Mouse (Mus musculus) neural tube, embryonic 15.5 days (tissue): ENCODE measurements around the gene Gm49340. TPM values are rescaled to one million over a fixed set of nuclear protein-coding genes. Genes with fewer than 3 reads are reported as not detected.
"Not testable (repeated sequence)": the region's sequence is repeated elsewhere in the genome, so short reads cannot be mapped to it uniquely, and the experiment has no call there.

Experiments
- ATAC-seq: fragments of 200-750 bp; cut with Nextera tagmentation; 2 replicates; pipeline ENCODE4 v1.8.0; 2017; ENCODE audit warnings: mild to moderate bottlenecking, moderate TSS enrichment, moderate library complexity; ENCODE audit not compliant: low FRiP score
- H3K27ac ChIP-seq: fragments of 300-500 bp; sonication (generic); replicated peaks from 2 replicates; pipeline ENCODE4 v1.5.1; 2015; ENCODE audit warnings: mild to moderate bottlenecking, inconsistent platforms
- H3K27me3 ChIP-seq: fragments of 300-500 bp; sonication (generic); replicated peaks from 2 replicates; pipeline ENCODE4 v1.6.1; 2015; ENCODE audit warnings: inconsistent platforms
- H3K36me3 ChIP-seq: fragments of 300-500 bp; sonication (generic); 2 replicates; pipeline ENCODE4 v1.6.1; 2015; ENCODE audit warnings: inconsistent platforms
- H3K4me1 ChIP-seq: fragments of 300-500 bp; sonication (generic); 2 replicates; pipeline ENCODE4 v1.6.1; 2015; ENCODE audit warnings: inconsistent platforms
- H3K4me2 ChIP-seq: fragments of 300-500 bp; sonication (generic); 2 replicates; pipeline ENCODE4 v1.6.1; 2015; ENCODE audit warnings: inconsistent platforms, mild to moderate bottlenecking, moderate library complexity
- H3K4me3 ChIP-seq: fragments of 300-500 bp; sonication (generic); replicated peaks from 2 replicates; pipeline ENCODE4 v1.5.1; 2015; ENCODE audit warnings: mild to moderate bottlenecking, inconsistent platforms
- H3K9ac ChIP-seq: fragments of 300-500 bp; sonication (generic); replicated peaks from 2 replicates; pipeline ENCODE4 v1.6.1; 2015; ENCODE audit warnings: mild to moderate bottlenecking, inconsistent platforms
- H3K9me3 ChIP-seq: fragments of 300-500 bp; sonication (generic); replicated peaks from 2 replicates; pipeline ENCODE4 v1.6.1; 2016; ENCODE audit warnings: inconsistent platforms
- WGBS: fragments of 180-500 bp; shearing (Covaris S2); methylation state at CpG from one replicate; pipeline ENCODE4 v1.1.7; 2015; ENCODE audit warnings: mixed read lengths; 5-methylcytosine and 5-hydroxymethylcytosine counted together
- polyA plus RNA-seq: library from polyadenylated mRNA; unstranded; fragments of >200 nt; fragmentation: Nextera tagmentation; extraction: Ambion mirVana; gene quantifications from 2 replicates; pipeline ENCODE4 v1.2.1, GENCODE M21; 2015

The Gm49340 gene
- polyA plus RNA-seq: not detected in 2 replicates

GRCm38 (mm10) chr11:73329442-73329841 is at the start of gene Gm49340, which contains the start of the genes Aspa and Spata22:
TSS of gene Gm49340 (plus strand) at chr11:73329741.
TSS of gene Aspa (minus strand) at chr11:73329596.
TSS of gene Spata22 (plus strand) at chr11:73329741.
- H3K36me3 ChIP-seq: no peaks in the 10 kb centered on the region
- H3K9ac ChIP-seq: no peak within 1 kb of the TSS
- peaks cover 2% of the 10 kb centered on the region; the same call in 1 of the 2 replicates for H3K4me1 ChIP-seq
- 85% methylated on average over 27 of the region's 27 CpGs for WGBS
- H3K4me3 ChIP-seq: no peak within 1 kb of the TSS
- no peak within 1 kb of the TSS for H3K27ac ChIP-seq
- H3K9me3 ChIP-seq: no peaks in the 10 kb centered on the region
- H3K27me3 ChIP-seq: no peaks in the 10 kb centered on the region
- H3K4me2 ChIP-seq: no peak within 1 kb of the TSS
- ATAC-seq: no peak

- Histone ChIP-seq H3K4me1 (peaks cover 12% of the 10 kb centered on the region), H3K9ac (no peak overlapping the region), H3K27me3 (no peaks in the 10 kb centered on the region), H3K4me2 (peak overlapping the region; percentile 66; the same call in 1 of the 2 replicates), H3K4me3 (no peak overlapping the region), H3K27ac (no peak overlapping the region), H3K9me3 (no peaks in the 10 kb centered on the region), H3K36me3 (no peaks in the 10 kb centered on the region)
- ATAC-seq: no peak
- WGBS: 62% methylated on average over 5 of the region's 5 CpGs
Measured at GRCm38 (mm10) chr11:73280710-73281109, 48.8 kb upstream of the Gm49340 start.

GRCm38 (mm10) chr11:73281528-73282027 is 48.0 kb upstream of the Gm49340 start:
- peak overlapping the region; percentile 66 for H3K4me2 ChIP-seq
- peak; percentile 91 for ATAC-seq
- peak overlapping the region; percentile 44 for H3K4me3 ChIP-seq
- peaks cover 12% of the 10 kb centered on the region for H3K4me1 ChIP-seq
- H3K36me3 ChIP-seq: no peaks in the 10 kb centered on the region
- H3K9me3 ChIP-seq: no peaks in the 10 kb centered on the region
- H3K9ac ChIP-seq: peak overlapping the region; percentile 49
- WGBS: 5% methylated on average over 16 of the region's 16 CpGs
- H3K27ac ChIP-seq: 0 out of 2 replicates have a peak overlapping the region, but pooled peaks have one; percentile 37
- H3K27me3 ChIP-seq: no peaks in the 10 kb centered on the region

- Histone ChIP-seq H3K36me3 (no peaks in the 10 kb centered on the region), H3K27me3 (no peaks in the 10 kb centered on the region), H3K27ac (no peak overlapping the region), H3K4me3 (no peak overlapping the region), H3K9me3 (no peaks in the 10 kb centered on the region), H3K9ac (no peak overlapping the region), H3K4me1 (peaks cover 12% of the 10 kb centered on the region), H3K4me2 (no peak overlapping the region)
- no peak for ATAC-seq
- 83% methylated on average over 9 of the region's 9 CpGs for WGBS
Measured at GRCm38 (mm10) chr11:73283369-73283768, 46.2 kb upstream of the Gm49340 start.

- Histone ChIP-seq H3K9ac (no peak overlapping the region), H3K4me3 (no peak overlapping the region), H3K4me1 (peaks cover 12% of the 10 kb centered on the region), H3K9me3 (no peaks in the 10 kb centered on the region), H3K27ac (no peak overlapping the region), H3K4me2 (no peak overlapping the region), H3K36me3 (no peaks in the 10 kb centered on the region), H3K27me3 (no peaks in the 10 kb centered on the region)
- no peak for ATAC-seq
- 70% methylated on average over 1 of the region's 1 CpGs for WGBS
Measured at GRCm38 (mm10) chr11:73283926-73284325, 45.6 kb upstream of the Gm49340 start.

- ATAC-seq: no peak
- Histone ChIP-seq H3K36me3 (no peaks in the 10 kb centered on the region), H3K27me3 (no peaks in the 10 kb centered on the region), H3K4me1 (peaks cover 12% of the 10 kb centered on the region), H3K4me3 (no peak overlapping the region), H3K9me3 (no peaks in the 10 kb centered on the region), H3K27ac (no peak overlapping the region), H3K9ac (no peak overlapping the region), H3K4me2 (no peak overlapping the region)
Measured at GRCm38 (mm10) chr11:73284351-73284750, 45.2 kb upstream of the Gm49340 start.

- Histone ChIP-seq H3K27ac (no peak overlapping the region), H3K27me3 (no peaks in the 10 kb centered on the region), H3K4me2 (no peak overlapping the region), H3K4me3 (no peak overlapping the region), H3K9me3 (no peaks in the 10 kb centered on the region), H3K36me3 (no peaks in the 10 kb centered on the region), H3K9ac (no peak overlapping the region), H3K4me1 (no peaks in the 10 kb centered on the region)
- no peak for ATAC-seq
- 70% methylated on average over 1 of the region's 1 CpGs for WGBS
Measured at GRCm38 (mm10) chr11:73289621-73290020, 39.9 kb upstream of the Gm49340 start.

GRCm38 (mm10) chr11:73303123-73303522 is 26.4 kb upstream of the Gm49340 start:
- H3K9me3 ChIP-seq: no peaks in the 10 kb centered on the region
- no peaks in the 10 kb centered on the region for H3K36me3 ChIP-seq
- H3K4me1 ChIP-seq: no peaks in the 10 kb centered on the region
- H3K9ac ChIP-seq: no peak overlapping the region
- no peaks in the 10 kb centered on the region for H3K27me3 ChIP-seq
- WGBS: 47% methylated on average over 2 of the region's 2 CpGs
- ATAC-seq: no peak
- no peak overlapping the region for H3K4me2 ChIP-seq
- H3K27ac ChIP-seq: no peak overlapping the region
- no peak overlapping the region for H3K4me3 ChIP-seq

GRCm38 (mm10) chr11:73315961-73316360 is 13.6 kb upstream of the Gm49340 start:
- H3K27me3 ChIP-seq: no peaks in the 10 kb centered on the region
- H3K4me2 ChIP-seq: no peak overlapping the region
- ATAC-seq: no peak
- no peaks in the 10 kb centered on the region for H3K36me3 ChIP-seq
- no peaks in the 10 kb centered on the region for H3K4me1 ChIP-seq
- H3K4me3 ChIP-seq: no peak overlapping the region
- no peak overlapping the region for H3K9ac ChIP-seq
- 34% methylated on average over 3 of the region's 3 CpGs for WGBS
- H3K9me3 ChIP-seq: no peaks in the 10 kb centered on the region
- H3K27ac ChIP-seq: no peak overlapping the region

- not testable (repeated sequence) for H3K4me3 ChIP-seq, H3K36me3 ChIP-seq, H3K4me2 ChIP-seq, H3K9me3 ChIP-seq, H3K27ac ChIP-seq, H3K9ac ChIP-seq, H3K4me1 ChIP-seq, ATAC-seq, H3K27me3 ChIP-seq
- 82% methylated on average over 2 of the region's 2 CpGs for WGBS
Measured at GRCm38 (mm10) chr11:73318581-73318980, 11.0 kb upstream of the Gm49340 start.

GRCm38 (mm10) chr11:73321064-73321463 is 8.5 kb upstream of the Gm49340 start:
- not testable (repeated sequence) for H3K27me3 ChIP-seq, H3K9ac ChIP-seq, H3K27ac ChIP-seq, H3K4me1 ChIP-seq, H3K4me3 ChIP-seq, H3K36me3 ChIP-seq, ATAC-seq, H3K4me2 ChIP-seq, H3K9me3 ChIP-seq
- 97% methylated on average over 13 of the region's 13 CpGs for WGBS

- peaks cover 2% of the 10 kb centered on the region; the same call in 1 of the 2 replicates for H3K4me1 ChIP-seq
- WGBS: 74% methylated on average over 9 of the region's 9 CpGs
Measured at GRCm38 (mm10) chr11:73323906-73324830, 5.4 kb upstream of the Gm49340 start.

More at GRCm38 (mm10) chr11:73323906-73324830, 5.4 kb upstream of the Gm49340 start:
- no peak overlapping the region for H3K4me2 ChIP-seq
- no peak overlapping the region for H3K4me3 ChIP-seq
- no peak for ATAC-seq
- no peak overlapping the region for H3K9ac ChIP-seq
- H3K36me3 ChIP-seq: no peaks in the 10 kb centered on the region
- no peaks in the 10 kb centered on the region for H3K9me3 ChIP-seq
- H3K27ac ChIP-seq: no peak overlapping the region
- no peaks in the 10 kb centered on the region for H3K27me3 ChIP-seq
